Mouse (Mus musculus): ENCODE data around the gene Dmac1. TPM values are rescaled to one million over a fixed set of nuclear protein-coding genes. Genes with fewer than 3 reads are reported as not detected.
"Not testable (repeated sequence)": the region's sequence is repeated elsewhere in the genome, so short reads cannot be mapped to it uniquely, and the experiment has no call there.

The Dmac1 gene
- 10 to 100 TPM; 57.5 to 59.8 TPM for total RNA-seq (2021)
- long read RNA-seq, experiment 1, transcript Dmac1-201 (2 exons, 741 nt): major isoform, 30 of 30 reads
- long read RNA-seq, experiment 1, partial matches to known transcripts: 0 of 30 reads
- long read RNA-seq, experiment 1, other reads (novel, unspliced or antisense): 0 of 30 reads
- long read RNA-seq, experiment 2, transcript Dmac1-201 (2 exons, 741 nt): major isoform, 23 of 23 reads
- long read RNA-seq, experiment 2, partial matches to known transcripts: 0 of 23 reads
- long read RNA-seq, experiment 2, other reads (novel, unspliced or antisense): 0 of 23 reads

DNA sequence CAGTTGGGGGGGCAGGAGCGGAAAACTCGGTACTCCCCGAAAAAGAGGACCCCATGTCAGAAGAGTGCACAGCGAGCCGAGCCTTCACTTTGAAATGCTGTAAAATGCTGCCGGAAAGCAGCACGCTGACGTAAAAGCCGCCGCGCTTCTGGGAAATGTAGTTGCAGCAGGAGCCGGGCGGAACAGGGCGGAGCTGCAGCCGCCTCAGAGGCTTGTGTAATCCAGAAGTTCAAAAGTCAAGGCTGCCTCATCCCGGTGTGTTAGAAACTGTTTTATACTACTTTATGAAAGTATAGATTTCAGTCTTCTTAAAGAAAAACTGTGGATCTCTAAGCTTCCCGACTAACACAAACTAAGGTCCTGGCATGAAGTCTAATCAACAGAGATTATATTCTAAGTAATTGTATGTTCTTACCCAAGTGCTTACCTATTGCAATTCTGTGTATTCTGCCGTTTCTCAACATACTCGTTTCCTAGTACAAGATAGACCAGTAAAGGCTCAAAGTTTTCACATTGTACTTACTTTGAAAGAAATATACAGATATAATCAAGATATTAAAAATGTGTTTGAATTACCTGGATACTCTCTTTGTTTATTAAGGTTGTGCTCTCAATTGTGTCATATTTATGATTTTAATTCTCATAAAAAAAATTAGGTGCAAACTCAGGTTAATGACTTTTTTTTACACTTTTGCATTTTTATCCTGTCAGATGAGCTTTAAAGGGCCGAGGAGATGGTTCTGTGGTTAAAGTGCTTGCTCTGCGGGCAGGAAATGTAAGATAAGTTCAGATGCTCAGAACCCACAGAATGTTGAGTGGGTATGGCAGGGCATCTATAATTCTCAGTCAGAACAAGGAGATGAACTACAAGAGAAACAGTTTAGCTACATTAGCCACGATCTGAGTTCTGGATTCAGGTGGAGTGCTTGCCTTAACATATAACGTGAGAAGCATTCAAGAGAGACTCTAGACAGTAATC is at the start of gene Dmac1:
Dmac1 (minus strand) TSS at position 109 of the 979 bp plus-strand sequence.
- intact Hi-C loops (cut with DNase I): no loop called here

DNA sequence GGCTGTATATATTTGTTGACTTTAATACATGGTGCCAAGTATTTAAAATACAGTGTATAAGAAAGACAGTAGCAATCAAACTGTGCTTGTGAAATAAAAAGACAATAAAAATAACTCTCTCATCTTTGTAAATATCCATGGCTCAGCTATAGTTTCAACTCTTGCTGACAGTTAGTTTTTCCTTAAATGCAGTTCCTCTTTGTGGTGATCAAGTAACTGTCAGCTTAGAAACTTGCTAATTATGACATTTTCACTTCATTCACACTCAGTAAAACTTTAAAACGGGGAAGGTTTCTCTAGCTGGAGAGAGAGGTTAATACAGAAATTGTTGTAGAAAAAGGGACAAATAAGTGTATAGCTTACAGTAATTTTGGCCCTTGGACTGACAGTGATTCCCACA is 37.3 kb upstream of the Dmac1 start:
- intact Hi-C loops (cut with DNase I): no loop called here
- DNase-seq: no peak

More for the DNA sequence above, at the start of gene Dmac1:
- peak; percentile 92 to 96 for DNase-seq

- no peak for DNase-seq
- intact Hi-C loops (cut with DNase I): no loop called here
Measured at GRCm38 (mm10) chr4:75315007-75315406, 36.9 kb upstream of the Dmac1 start.

DNA sequence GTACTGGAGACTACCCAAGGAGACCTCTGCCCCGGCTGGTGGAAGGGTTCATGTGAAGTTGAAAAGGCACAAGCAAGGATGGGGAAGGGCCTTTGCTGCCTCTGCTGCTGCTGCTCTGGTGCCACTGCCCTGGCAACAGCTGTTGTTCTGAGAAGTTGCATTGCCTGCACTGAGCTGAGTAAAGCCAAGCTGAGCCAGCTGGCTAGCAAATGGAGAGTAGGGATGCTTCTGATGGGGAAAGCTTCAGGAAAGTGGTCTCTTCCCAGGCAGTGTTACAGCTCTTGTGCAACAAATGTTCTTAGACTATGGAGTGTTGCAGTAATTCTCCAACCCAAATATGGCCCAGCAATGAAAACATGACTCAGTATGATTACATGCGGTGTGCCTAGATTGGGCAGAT is 33.8 kb upstream of the Dmac1 start:
- no peak for DNase-seq
- intact Hi-C loops (cut with DNase I): no loop called here

GRCm38 (mm10) chr4:75311305-75311704 is 33.2 kb upstream of the Dmac1 start:
- DNase-seq: no peak
- intact Hi-C loops (cut with DNase I): no loop called here

GRCm38 (mm10) chr4:75300205-75300972 is 22.3 kb upstream of the Dmac1 start:
- DNase-seq: no peak
- intact Hi-C loops (cut with DNase I): no loop called here

- intact Hi-C loops (cut with DNase I): no loop called here
- no peak for DNase-seq
Measured at GRCm38 (mm10) chr4:75292315-75292714, 14.2 kb upstream of the Dmac1 start.

GRCm38 (mm10) chr4:75291142-75291541 is 13.0 kb upstream of the Dmac1 start:
- DNase-seq: no peak
- intact Hi-C loops (cut with DNase I): no loop called here

- DNase-seq: no peak
- intact Hi-C loops (cut with DNase I): no loop called here
Measured at GRCm38 (mm10) chr4:75277467-75278196, 473 bp downstream of the Dmac1 start.

DNA sequence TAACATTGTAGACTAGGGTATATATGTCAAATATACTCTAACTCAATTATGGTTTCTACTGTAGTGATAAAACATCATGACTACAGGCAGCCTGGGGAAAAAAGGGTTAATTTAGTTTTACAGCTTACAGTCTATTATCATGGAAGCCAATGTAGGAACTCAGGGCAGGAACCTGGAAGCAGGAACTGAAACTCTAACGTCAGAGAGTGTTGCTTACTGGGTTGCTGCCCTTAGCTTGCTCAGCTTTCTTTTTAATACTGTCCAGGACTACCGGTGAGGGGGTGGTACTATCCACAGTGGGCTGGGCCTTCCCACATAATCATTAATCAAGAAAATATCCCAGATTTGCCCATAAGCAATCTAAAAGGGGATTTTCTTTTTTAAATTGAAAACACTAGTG is 2.4 kb downstream of the Dmac1 start:
- intact Hi-C loops (cut with DNase I): no loop called here
- DNase-seq: no peak

DNA sequence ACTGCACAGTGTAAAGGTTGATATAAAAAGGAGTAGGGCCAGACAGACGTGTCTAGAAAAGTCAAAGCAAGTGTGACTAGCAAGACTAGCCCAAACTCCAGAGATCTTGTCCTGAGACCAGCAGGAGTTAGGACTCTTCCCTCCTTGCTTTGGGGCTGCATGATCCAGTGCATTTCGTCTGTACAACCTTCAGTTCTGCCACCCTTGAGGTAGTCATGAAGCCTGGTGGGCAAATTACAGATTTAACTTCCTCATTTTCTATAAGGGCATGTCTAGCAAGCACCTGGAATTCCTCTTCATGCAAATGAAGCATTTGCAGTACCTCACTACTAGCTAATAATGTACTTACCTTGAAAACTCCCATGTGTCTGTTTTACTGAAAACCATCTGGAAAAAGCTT is 10.2 kb downstream of the Dmac1 start:
- intact Hi-C loops (cut with DNase I): no loop called here
- DNase-seq: no peak

DNA sequence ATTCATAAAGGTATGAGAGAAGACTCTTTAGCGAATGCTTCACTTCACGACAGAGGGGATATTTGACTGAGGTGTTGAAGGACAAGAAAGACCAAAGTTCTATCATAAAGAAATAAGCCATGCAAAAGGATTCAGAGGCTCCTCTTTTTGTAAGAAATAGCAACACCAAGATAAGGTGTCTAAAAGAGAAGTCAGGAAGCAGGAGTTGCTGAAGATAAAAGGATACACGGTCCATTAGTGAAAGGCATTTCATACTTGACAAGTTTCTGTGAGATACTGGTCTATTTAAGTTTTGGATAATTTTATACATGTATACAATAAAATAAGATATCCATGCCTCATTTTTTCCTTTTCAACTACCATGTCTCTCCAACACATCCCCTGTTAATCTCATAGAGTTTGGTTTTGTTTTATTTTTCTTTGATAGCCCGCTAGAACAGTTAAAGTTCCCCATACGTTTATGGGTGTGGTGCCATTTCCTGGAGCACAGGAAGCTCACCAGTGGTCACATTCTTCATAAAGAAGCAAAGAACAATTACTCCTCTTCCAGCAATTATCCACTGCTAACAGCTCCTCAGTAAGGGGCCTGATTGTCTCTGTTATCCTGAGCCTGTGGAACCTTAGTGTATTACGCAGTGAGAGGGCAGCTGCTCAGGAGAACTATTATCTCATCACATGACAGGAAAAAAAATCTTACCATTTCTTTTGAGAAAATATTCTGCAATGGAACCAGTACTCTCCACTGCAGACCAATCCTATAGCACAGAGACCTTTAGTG is 11.1 kb downstream of the Dmac1 start:
- intact Hi-C loops (cut with DNase I): no loop called here
- DNase-seq: no peak

- DNase-seq: no peak
- intact Hi-C loops (cut with DNase I): no loop called here
Measured at GRCm38 (mm10) chr4:75264219-75264618, 13.9 kb downstream of the Dmac1 start.

- intact Hi-C loops (cut with DNase I): no loop called here
- no peak for DNase-seq
Measured at GRCm38 (mm10) chr4:75263556-75264129, 14.5 kb downstream of the Dmac1 start.

DNA sequence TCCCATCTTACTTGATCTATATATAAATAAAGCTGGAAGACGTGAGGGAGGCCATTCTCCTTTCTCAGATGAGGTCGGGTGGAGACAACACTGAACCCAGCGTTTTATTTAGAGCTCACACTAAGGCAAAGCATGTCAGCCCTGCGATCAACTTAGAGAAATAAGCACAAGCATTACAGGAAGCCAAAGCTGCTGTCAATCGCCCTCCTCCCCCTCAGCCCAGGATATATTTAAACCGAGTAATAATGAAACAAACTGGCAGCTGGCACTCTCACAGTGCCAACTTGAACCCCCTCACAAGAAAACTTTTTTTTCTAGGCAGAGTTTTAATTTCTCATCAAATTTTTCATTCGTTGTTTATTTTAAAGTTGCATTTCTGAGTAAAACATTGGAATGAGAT is 15.7 kb downstream of the Dmac1 start:
- intact Hi-C loops (cut with DNase I): no loop called here
- no peak for DNase-seq

DNA sequence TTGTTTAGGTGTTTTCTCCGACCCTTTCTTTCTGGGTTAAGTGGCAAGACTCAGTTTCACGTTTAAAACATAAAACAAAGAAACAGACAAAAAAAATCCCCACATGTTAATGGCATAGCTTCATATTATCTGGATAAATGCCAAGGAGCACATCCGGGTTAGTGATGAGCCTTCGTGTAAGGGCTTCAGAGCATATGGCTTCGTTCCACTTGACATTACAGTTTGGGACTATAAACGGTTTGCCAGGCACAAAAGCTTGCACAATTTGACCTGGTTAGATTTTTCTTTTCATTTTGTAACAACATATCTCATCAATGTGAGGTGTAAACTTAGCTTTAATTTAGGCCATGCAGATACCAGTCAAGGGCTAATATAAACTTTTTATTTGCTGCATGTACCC is 17.9 kb downstream of the Dmac1 start:
- intact Hi-C loops (cut with DNase I): no loop called here
- no peak for DNase-seq

GRCm38 (mm10) chr4:75259447-75259846 is 18.7 kb downstream of the Dmac1 start:
- intact Hi-C loops (cut with DNase I): no loop called here
- DNase-seq: no peak

DNA sequence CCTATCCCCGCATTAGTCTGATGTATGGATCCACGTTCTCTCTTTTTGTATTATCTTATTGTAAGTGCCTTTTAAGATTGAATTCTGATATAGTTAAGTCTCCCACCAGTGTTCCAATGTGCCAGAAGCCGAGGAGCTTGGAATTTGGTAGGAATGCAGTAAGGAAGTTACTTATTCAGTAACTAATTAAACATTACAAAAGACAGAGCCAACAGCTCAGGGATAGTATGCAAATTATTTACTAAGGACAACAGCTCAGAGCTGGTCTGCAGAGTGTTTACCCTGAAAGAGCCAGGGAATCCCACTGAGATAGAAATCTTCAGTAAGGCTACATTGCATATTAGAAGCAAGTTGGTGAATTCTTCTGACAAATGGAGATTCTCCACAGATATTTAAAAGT is 43.5 kb downstream of the Dmac1 start:
- intact Hi-C loops (cut with DNase I): not testable (repeated sequence)

More for the DNA sequence above, 43.5 kb downstream of the Dmac1 start:
- not testable (repeated sequence) for DNase-seq

All from heart, postnatal 14 days (tissue).